Mouse (Mus musculus) cortical plate, adult 2 months (tissue): Measurements from ENCODE around the gene Mcm7.

Experiments used
- CTCF ChIP-seq: fragments of 200-500 bp; IDR thresholded peaks from 2 replicates; pipeline ENCODE4 v1.5.1; 2011; ENCODE audit warnings: mild to moderate bottlenecking, control low read depth, low read length; ENCODE audit not compliant: insufficient read depth; ENCODE audit errors: extremely low read depth
- POLR2A ChIP-seq: fragments of 200-500 bp; IDR thresholded peaks from 2 replicates; pipeline ENCODE4 v1.6.1; 2011; ENCODE audit warnings: mild to moderate bottlenecking, low read length, control low read depth; ENCODE audit not compliant: insufficient read depth; ENCODE audit errors: extremely low read depth

GRCm38 (mm10) chr5:138163046-138163445, 9.2 kb downstream of the Mcm7 start:
- TF ChIP-seq CTCF = no peak
- no peak for TF ChIP-seq POLR2A
